In the genomic region with DNA sequence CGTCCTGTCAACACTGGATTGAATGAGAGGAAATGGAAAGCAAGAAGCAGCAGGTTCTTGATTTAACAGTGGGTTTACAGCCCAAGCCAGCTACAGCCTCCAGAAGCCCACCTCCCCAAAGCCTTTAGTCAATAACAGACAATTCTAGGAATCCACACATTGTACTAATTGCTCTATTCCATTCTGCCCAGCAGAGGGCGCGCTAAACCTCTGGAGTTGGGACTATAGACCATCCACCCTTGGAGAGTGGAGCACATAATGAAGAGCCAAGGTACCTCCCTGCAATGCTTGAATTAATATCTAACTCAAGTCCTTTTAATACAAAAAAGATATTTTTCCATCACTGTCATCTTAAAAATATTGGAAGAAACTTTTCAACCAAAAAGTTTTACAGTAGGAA, we compare ENCODE assay signal across 8 mouse cellular contexts. TPM values are rescaled to one million over a fixed set of nuclear protein-coding genes. Genes with fewer than 3 reads are reported as not detected.
DNase-seq lines count a peak whose midpoint lies in the region; ATAC-seq and TF ChIP-seq lines count a peak whose summit lies in the region.
"Had no signal": no experiment of that assay in that cellular context is flagged by ENCODE, and none has a peak within 500 bp of the region (broad histone marks: within the 10 kb centered on the region; RNA-seq: fewer than 3 reads in every experiment).

No protein-coding gene starts in this region.

- H3K4me1 ChIP-seq in kidney, adult 2 months (ENCODE audit: control insufficient read depth, insufficient read depth, low read length), result no peaks in the 10 kb centered on the region
- no peaks in the 10 kb centered on the region for H3K4me1 ChIP-seq in kidney, embryonic 14.5 days (ENCODE audit: control insufficient read depth, insufficient read depth, low read length)
- H3K4me1 ChIP-seq in ES-Bruce4 (ENCODE audit: control insufficient read depth, insufficient read depth, low read length), result no peaks in the 10 kb centered on the region
- H3K4me1 ChIP-seq in kidney, postnatal 0 days (replicated peaks; ENCODE audit: insufficient read depth, low read length), result no peaks in the 10 kb centered on the region

- no peak for TF ChIP-seq POLR2A in kidney, adult 2 months (IDR thresholded peaks at IDR 0.05; ENCODE audit: low read depth, low read length)
- TF ChIP-seq POLR2A in ES-Bruce4 (IDR thresholded peaks at IDR 0.05; ENCODE audit: insufficient read depth, low read length), result no peak

- WGBS in kidney, adult 2 months, result 21% methylated on average over 3 of the region's 3 CpGs
- 24% methylated on average over 3 of the region's 3 CpGs for WGBS in kidney, embryonic 14.5 days
- 24% methylated on average over 3 of the region's 3 CpGs for WGBS in kidney, postnatal 0 days

- no peak for TF ChIP-seq EP300 in ES-Bruce4 (IDR thresholded peaks at IDR 0.05; ENCODE audit: insufficient read depth, low read depth, low read length)

- H3K27me3 ChIP-seq in kidney, adult 2 months (replicated peaks; ENCODE audit: control insufficient read depth, insufficient read depth, low read length), result no peaks in the 10 kb centered on the region
- H3K27me3 ChIP-seq in kidney, embryonic 14.5 days (ENCODE audit: control insufficient read depth, insufficient read depth, low read length), result no peaks in the 10 kb centered on the region
- no peaks in the 10 kb centered on the region for H3K27me3 ChIP-seq in ES-Bruce4 (ENCODE audit: control insufficient read depth, insufficient read depth, low read length, poor library complexity, severe bottlenecking)
- H3K27me3 ChIP-seq in kidney, postnatal 0 days (ENCODE audit: insufficient read depth, low read length), result no peaks in the 10 kb centered on the region

- no peak for ATAC-seq in kidney, embryonic 14.5 days (ENCODE audit: low FRiP score, low TSS enrichment)
- no peak for ATAC-seq in kidney, postnatal 0 days (replicated peaks; ENCODE audit: low FRiP score, low read depth)
- ATAC-seq in erythroblast, adult 5-6 weeks (replicated peaks; ENCODE audit: low FRiP score, poor library complexity, severe bottlenecking), result no peak

- no peak overlapping the region for H3K4me2 ChIP-seq in kidney, embryonic 14.5 days (replicated peaks; ENCODE audit: low read depth, low read length)
- H3K4me2 ChIP-seq in kidney, postnatal 0 days (ENCODE audit: low read length), result no peak overlapping the region

- no peaks in the 10 kb centered on the region for H3K9me3 ChIP-seq in kidney, embryonic 14.5 days (ENCODE audit: control insufficient read depth, low read length)
- no peaks in the 10 kb centered on the region for H3K9me3 ChIP-seq in ES-Bruce4 (replicated peaks; ENCODE audit: control insufficient read depth, insufficient read depth, low read length, poor library complexity, severe bottlenecking)
- H3K9me3 ChIP-seq in kidney, postnatal 0 days (replicated peaks; ENCODE audit: low read length), result no peaks in the 10 kb centered on the region

- no peaks in the 10 kb centered on the region for H3K36me3 ChIP-seq in kidney, adult 2 months (ENCODE audit: control insufficient read depth, insufficient read depth, low read length)
- no peaks in the 10 kb centered on the region for H3K36me3 ChIP-seq in kidney, embryonic 14.5 days (ENCODE audit: control insufficient read depth, insufficient read depth, low read length)
- no peaks in the 10 kb centered on the region for H3K36me3 ChIP-seq in ES-Bruce4 (ENCODE audit: control insufficient read depth, insufficient read depth, low read length, poor library complexity, severe bottlenecking)
- H3K36me3 ChIP-seq in kidney, postnatal 0 days (ENCODE audit: insufficient read depth, low read length), result no peaks in the 10 kb centered on the region

- no peak overlapping the region for H3K9ac ChIP-seq in kidney, embryonic 14.5 days (ENCODE audit: low read depth, low read length)
- no peak overlapping the region for H3K9ac ChIP-seq in ES-Bruce4 (ENCODE audit: low read depth, poor library complexity, severe bottlenecking)
- H3K9ac ChIP-seq in kidney, postnatal 0 days (ENCODE audit: low read depth, low read length), result no peak overlapping the region

- H3K4me3 ChIP-seq in kidney, adult 2 months (ENCODE audit: insufficient read depth, low read depth, low read length), result no peak overlapping the region
- no peak overlapping the region for H3K4me3 ChIP-seq in kidney, embryonic 14.5 days (ENCODE audit: low read length)
- no peak overlapping the region for H3K4me3 ChIP-seq in ES-Bruce4 (ENCODE audit: low read depth, low read length)
- no peak overlapping the region for H3K4me3 ChIP-seq in kidney, postnatal 0 days (replicated peaks; ENCODE audit: low read depth, low read length)

- H3K27ac ChIP-seq in kidney, adult 2 months (ENCODE audit: insufficient read depth, low read depth, low read length), result no peak overlapping the region
- no peak overlapping the region for H3K27ac ChIP-seq in kidney, embryonic 14.5 days (ENCODE audit: low read depth, low read length)
- H3K27ac ChIP-seq in ES-Bruce4 (ENCODE audit: insufficient read depth, low read length), result no peak overlapping the region
- H3K27ac ChIP-seq in kidney, postnatal 0 days, result no peak overlapping the region

- TF ChIP-seq CTCF in kidney, adult 2 months (conservative IDR thresholded peaks at IDR 0.05; ENCODE audit: insufficient read depth, insufficient read length, low read depth, low read length), result peak; percentile 56
- TF ChIP-seq CTCF in ES-Bruce4 (IDR thresholded peaks at IDR 0.05; ENCODE audit: low read depth, low read length), result peak; percentile 62
- peak; percentile 71 for TF ChIP-seq CTCF in kidney, postnatal 0 days (IDR thresholded peaks at IDR 0.05; ENCODE audit: low read depth)

- peak; percentile 33 for DNase-seq in kidney, adult 2 months
- peak; percentile 51 for DNase-seq in adrenal gland, postnatal 14 days
- DNase-seq in kidney, postnatal 0 days (ENCODE audit: low spot score), result peak; percentile 16
- DNase-seq in lung, postnatal 14 days, result peak; percentile 25

RNA-seq across cellular contexts. Expression of a gene that starts 23.0 kb away (rescaled TPM):
- polyA plus RNA-seq in kidney, adult 2 months (2012; rRNA removed), result not detected in 2 replicates
- not detected in 2 replicates for polyA plus RNA-seq in kidney, embryonic 14.5 days (2014; fragmentation: Nextera tagmentation; extraction: Ambion mirVana)
- not detected in 2 replicates for polyA plus RNA-seq in ES-Bruce4 (2011; ENCODE audit: insufficient read depth, insufficient read length, low read depth, missing spikeins)
- not detected in 2 replicates for total RNA-seq in adrenal gland, postnatal 14 days (2021)
- not detected in 2 replicates for polyA plus RNA-seq in kidney, postnatal 0 days (2015; fragmentation: Nextera tagmentation; extraction: Ambion mirVana)
- not detected in 2 replicates for total RNA-seq in erythroblast, adult 5-6 weeks (2015; ENCODE audit: low replicate concordance)
- not detected in 2 replicates for total RNA-seq in erythroblast, adult 5-6 weeks (2017; ENCODE audit: low replicate concordance)
- polyA plus RNA-seq: limb, embryonic 14.5 days had no signal

RNA-seq across cellular contexts. Expression of a gene that starts 29.8 kb away (rescaled TPM):
- polyA plus RNA-seq in kidney, adult 2 months (2012; rRNA removed), result not detected in 2 replicates
- not detected in 2 replicates for polyA plus RNA-seq in kidney, embryonic 14.5 days (2014; fragmentation: Nextera tagmentation; extraction: Ambion mirVana)
- polyA plus RNA-seq in ES-Bruce4 (2011; ENCODE audit: insufficient read depth, insufficient read length, low read depth, missing spikeins), result not detected in 2 replicates
- total RNA-seq in adrenal gland, postnatal 14 days (2021), result not detected in 2 replicates
- polyA plus RNA-seq in kidney, postnatal 0 days (2015; fragmentation: Nextera tagmentation; extraction: Ambion mirVana), result not detected in 2 replicates
- total RNA-seq in erythroblast, adult 5-6 weeks (2015; ENCODE audit: low replicate concordance), result not detected in 2 replicates
- not detected in 2 replicates for total RNA-seq in erythroblast, adult 5-6 weeks (2017; ENCODE audit: low replicate concordance)
- polyA plus RNA-seq: limb, embryonic 14.5 days had no signal

RNA-seq across cellular contexts. Expression of a gene that starts 33.0 kb away (rescaled TPM):
- not detected in 2 replicates for polyA plus RNA-seq in kidney, adult 2 months (2012; rRNA removed)
- polyA plus RNA-seq in kidney, embryonic 14.5 days (2014; fragmentation: Nextera tagmentation; extraction: Ambion mirVana), result not detected in 2 replicates
- polyA plus RNA-seq in ES-Bruce4 (2011; ENCODE audit: insufficient read depth, insufficient read length, low read depth, missing spikeins), result not detected in 2 replicates
- not detected in 2 replicates for total RNA-seq in adrenal gland, postnatal 14 days (2021)
- polyA plus RNA-seq in kidney, postnatal 0 days (2015; fragmentation: Nextera tagmentation; extraction: Ambion mirVana), result not detected in 2 replicates
- total RNA-seq in erythroblast, adult 5-6 weeks (2015; ENCODE audit: low replicate concordance), result not detected in 2 replicates
- not detected in 2 replicates for total RNA-seq in erythroblast, adult 5-6 weeks (2017; ENCODE audit: low replicate concordance)

RNA-seq across cellular contexts. Expression of a gene that starts 41.3 kb away (rescaled TPM):
- polyA plus RNA-seq in kidney, adult 2 months (2012; rRNA removed), result not detected in 2 replicates
- not detected in 2 replicates for polyA plus RNA-seq in kidney, embryonic 14.5 days (2014; fragmentation: Nextera tagmentation; extraction: Ambion mirVana)
- not detected in 2 replicates for polyA plus RNA-seq in ES-Bruce4 (2011; ENCODE audit: insufficient read depth, insufficient read length, low read depth, missing spikeins)
- total RNA-seq in adrenal gland, postnatal 14 days (2021), result not detected in 2 replicates
- not detected in 2 replicates for polyA plus RNA-seq in kidney, postnatal 0 days (2015; fragmentation: Nextera tagmentation; extraction: Ambion mirVana)
- total RNA-seq in erythroblast, adult 5-6 weeks (2015; ENCODE audit: low replicate concordance), result not detected in 2 replicates
- total RNA-seq in erythroblast, adult 5-6 weeks (2017; ENCODE audit: low replicate concordance), result not detected in 2 replicates
- polyA plus RNA-seq: limb, embryonic 14.5 days had no signal

RNA-seq across cellular contexts. Expression of a gene that starts 51.9 kb away (rescaled TPM):
- not detected in 2 replicates for polyA plus RNA-seq in kidney, adult 2 months (2012; rRNA removed)
- polyA plus RNA-seq in kidney, embryonic 14.5 days (2014; fragmentation: Nextera tagmentation; extraction: Ambion mirVana), result not detected in 2 replicates
- polyA plus RNA-seq in ES-Bruce4 (2011; ENCODE audit: insufficient read depth, insufficient read length, low read depth, missing spikeins), result not detected in 2 replicates
- not detected in 2 replicates for total RNA-seq in adrenal gland, postnatal 14 days (2021)
- not detected in 2 replicates for polyA plus RNA-seq in kidney, postnatal 0 days (2015; fragmentation: Nextera tagmentation; extraction: Ambion mirVana)
- total RNA-seq in erythroblast, adult 5-6 weeks (2015; ENCODE audit: low replicate concordance), result not detected in 2 replicates
- not detected in 2 replicates for total RNA-seq in erythroblast, adult 5-6 weeks (2017; ENCODE audit: low replicate concordance)
- polyA plus RNA-seq: limb, embryonic 14.5 days had no signal
